Mouse (Mus musculus) kidney, postnatal 14 days (tissue): ENCODE data around the gene Casc3.
A peak's percentile ranks its signal among the peaks of the same experiment; 100 is the strongest.
"Not testable (repeated sequence)": the region's sequence is repeated elsewhere in the genome, so short reads cannot be mapped to it uniquely, and the experiment has no call there.

ENCODE experiments used
- DNase-seq: peaks from one replicate; pipeline ENCODE4 v3.0.0; 2022; ENCODE audit warnings: mixed read lengths

Casc3 gene

GRCm38 (mm10) chr11:98790631-98791205 is 14.0 kb upstream of the Casc3 start:
- no peak for DNase-seq

GRCm38 (mm10) chr11:98791448-98791847 is 13.3 kb upstream of the Casc3 start:
- DNase-seq: no peak

- DNase-seq: no peak
Measured at GRCm38 (mm10) chr11:98792081-98792480, 12.6 kb upstream of the Casc3 start.

GRCm38 (mm10) chr11:98794469-98795014 is 10.2 kb upstream of the Casc3 start:
- peak; percentile 88 for DNase-seq

GRCm38 (mm10) chr11:98795015-98795713 is 9.5 kb upstream of the Casc3 start, which contains the start of gene Msl1:
TSS of gene Msl1 (plus strand) at chr11:98795516.
- DNase-seq: peak; percentile 94

- peak; percentile 72 for DNase-seq
Measured at GRCm38 (mm10) chr11:98795714-98796514, 8.8 kb upstream of the Casc3 start.

GRCm38 (mm10) chr11:98796515-98797216 is 8.0 kb upstream of the Casc3 start:
- peak; percentile 75 for DNase-seq

- no peak for DNase-seq
Measured at GRCm38 (mm10) chr11:98797306-98797705, 7.4 kb upstream of the Casc3 start.

- no peak for DNase-seq
Measured at GRCm38 (mm10) chr11:98797909-98798308, 6.8 kb upstream of the Casc3 start.

- DNase-seq: no peak
Measured at GRCm38 (mm10) chr11:98808417-98808816, 3.7 kb downstream of the Casc3 start.

GRCm38 (mm10) chr11:98809457-98810290 is 5.0 kb downstream of the Casc3 start:
- DNase-seq: peak; percentile 100

GRCm38 (mm10) chr11:98810686-98811085 is 6.0 kb downstream of the Casc3 start:
- no peak for DNase-seq

GRCm38 (mm10) chr11:98816706-98817239 is 12.1 kb downstream of the Casc3 start:
- DNase-seq: no peak

GRCm38 (mm10) chr11:98820968-98821367 is 16.3 kb downstream of the Casc3 start:
- no peak for DNase-seq

GRCm38 (mm10) chr11:98826071-98826470 is 21.4 kb downstream of the Casc3 start:
- DNase-seq: not testable (repeated sequence)

- no peak for DNase-seq
Measured at GRCm38 (mm10) chr11:98827877-98828276, 23.2 kb downstream of the Casc3 start.

GRCm38 (mm10) chr11:98829091-98829775 is 24.5 kb downstream of the Casc3 start:
- DNase-seq: peak; percentile 37

GRCm38 (mm10) chr11:98829875-98830274 is 25.2 kb downstream of the Casc3 start:
- no peak for DNase-seq

GRCm38 (mm10) chr11:98835296-98835695 is 30.6 kb downstream of the Casc3 start:
- no peak for DNase-seq

GRCm38 (mm10) chr11:98835725-98836124 is 31.0 kb downstream of the Casc3 start:
- no peak for DNase-seq

GRCm38 (mm10) chr11:98836128-98836527 is 31.4 kb downstream of the Casc3 start:
- DNase-seq: no peak
